Mouse (Mus musculus): ENCODE results near the gene St7.

DNA sequence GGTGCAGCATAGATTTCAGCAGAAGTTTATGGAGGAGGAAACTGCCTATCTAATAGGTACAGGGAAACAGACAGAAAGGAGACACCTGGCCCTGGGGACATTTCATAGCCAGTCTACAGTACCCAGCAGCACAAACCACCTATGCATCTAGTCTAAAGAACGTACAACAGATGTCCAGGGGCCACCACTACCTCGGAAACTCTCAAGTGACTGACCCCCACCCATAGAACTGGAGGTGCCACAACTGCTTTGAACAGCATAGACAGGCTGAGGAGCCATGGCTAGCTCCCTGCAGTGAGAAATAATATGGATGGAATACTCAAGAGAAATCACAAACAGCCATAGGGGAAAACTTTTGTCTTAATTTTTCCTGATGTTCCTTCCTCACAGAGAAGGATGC is 220.1 kb downstream of the St7 start:
- TF ChIP-seq CTCF (IDR thresholded peaks at IDR 0.05; ENCODE audit: extremely low read depth, insufficient read depth, insufficient read length, insufficient replicate concordance) (no peak), POLR2A (IDR thresholded peaks at IDR 0.05; ENCODE audit: low read depth, low read length) (no peak)
